Mouse (Mus musculus) midbrain, embryonic 10.5 days (tissue): ENCODE data around the gene Hmg20a. TPM values are rescaled to one million over a fixed set of nuclear protein-coding genes. Genes with fewer than 3 reads are reported as not detected.

Experiments
- DNase-seq: peaks from one replicate; pipeline ENCODE4 v3.0.0-alpha.2; 2017; ENCODE audit warnings: low spot score
- H3K27ac ChIP-seq: fragments of 300-500 bp; sonication (generic); replicated peaks from 2 replicates; pipeline ENCODE4 v1.5.1; 2016; ENCODE audit warnings: mild to moderate bottlenecking
- H3K27me3 ChIP-seq: fragments of 300-500 bp; sonication (generic); 2 replicates; pipeline ENCODE4 v1.6.1; 2016; ENCODE audit warnings: low read depth, mild to moderate bottlenecking; ENCODE audit not compliant: poor library complexity, severe bottlenecking
- H3K36me3 ChIP-seq: fragments of 300-500 bp; sonication (generic); 2 replicates; pipeline ENCODE4 v1.6.1; 2016; ENCODE audit warnings: mild to moderate bottlenecking, moderate library complexity
- H3K4me1 ChIP-seq: fragments of 300-500 bp; sonication (generic); 2 replicates; pipeline ENCODE4 v1.6.1; 2016
- H3K4me3 ChIP-seq: fragments of 300-500 bp; sonication (generic); 2 replicates; pipeline ENCODE4 v1.5.1; 2016; ENCODE audit warnings: mild to moderate bottlenecking, moderate library complexity
- H3K9me3 ChIP-seq: fragments of 300-500 bp; sonication (generic); replicated peaks from 2 replicates; pipeline ENCODE4 v1.6.1; 2016; ENCODE audit warnings: mild to moderate bottlenecking
- WGBS: fragments of 180-500 bp; shearing (Covaris S2); methylation state at CpG from one replicate; pipeline ENCODE4 v1.1.7; 2016; 5-methylcytosine and 5-hydroxymethylcytosine counted together
- polyA plus RNA-seq: library from polyadenylated mRNA; unstranded; fragments of >200 nt; fragmentation: Nextera tagmentation; extraction: Ambion mirVana; gene quantifications from 2 replicates; pipeline ENCODE4 v1.2.1, GENCODE M21; 2016

Gene Hmg20a
- polyA plus RNA-seq, 1 experiment from 2014 or later: 62.5 TPM

DNA sequence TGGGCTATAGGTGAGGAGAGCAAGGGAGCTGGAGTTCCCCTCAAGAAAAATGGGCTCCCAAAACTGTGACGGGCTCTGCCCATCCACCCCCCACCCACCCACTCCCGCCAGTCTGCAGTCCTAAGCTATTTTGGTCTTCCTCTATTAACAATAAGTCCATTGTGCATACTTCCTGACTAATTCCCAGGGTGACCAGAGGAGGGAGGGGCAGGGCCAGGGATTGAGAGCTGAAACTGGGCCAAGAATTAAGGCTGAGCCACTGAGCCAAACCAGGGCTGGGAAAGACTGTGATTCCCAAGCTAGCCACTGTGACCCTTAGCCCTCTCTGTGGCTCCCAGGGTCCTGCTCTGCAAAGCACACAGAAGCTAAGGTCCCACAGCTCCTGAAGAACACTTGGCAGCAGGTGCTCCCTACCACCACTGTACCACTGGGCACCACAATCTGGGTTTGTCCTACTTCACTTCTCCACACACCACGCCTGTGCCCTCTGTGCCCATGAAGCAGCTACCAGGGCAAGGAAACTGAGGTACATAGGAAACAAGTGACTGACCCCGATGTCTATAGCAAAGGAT, 98.4 kb downstream of the Hmg20a start:
- Histone ChIP-seq H3K4me3 (no peak overlapping the region), H3K9me3 (no peaks in the 10 kb centered on the region), H3K27me3 (peaks cover 6% of the 10 kb centered on the region), H3K36me3 (no peaks in the 10 kb centered on the region), H3K27ac (peak overlapping the region; percentile 10; the same call in 1 of the 2 replicates), H3K4me1 (peaks cover 10% of the 10 kb centered on the region)
- 70% methylated on average over 4 of the region's 4 CpGs for WGBS
- DNase-seq: no peak

DNA sequence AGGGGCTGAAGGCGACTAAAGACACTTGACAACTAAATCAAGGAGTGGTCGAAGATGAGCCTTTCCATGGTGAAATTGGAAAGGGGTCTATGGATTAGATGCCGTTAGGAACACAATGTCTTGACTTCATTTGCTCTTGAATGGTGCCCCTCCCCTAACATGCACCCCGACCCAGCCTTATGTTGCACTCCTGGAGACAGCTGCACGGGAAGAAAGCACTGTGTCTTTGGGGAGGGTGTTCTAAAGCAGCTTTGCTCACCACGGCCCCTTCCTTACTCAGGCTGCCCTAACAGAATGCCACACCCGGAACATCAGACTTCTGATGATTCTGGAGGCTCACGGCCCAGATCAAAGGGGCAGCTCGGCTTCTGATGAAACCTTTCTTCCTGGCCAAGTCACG, 103.9 kb downstream of the Hmg20a start:
- peaks cover 26% of the 10 kb centered on the region for H3K27me3 ChIP-seq
- no peak overlapping the region for H3K4me3 ChIP-seq
- no peak for DNase-seq
- no peak overlapping the region for H3K27ac ChIP-seq
- no peaks in the 10 kb centered on the region for H3K36me3 ChIP-seq
- H3K4me1 ChIP-seq: peaks cover 8% of the 10 kb centered on the region
- 59% methylated on average over 10 of the region's 10 CpGs for WGBS
- H3K9me3 ChIP-seq: no peaks in the 10 kb centered on the region

GRCm38 (mm10) chr9:56527951-56528350, 109.5 kb downstream of the Hmg20a start:
- Histone ChIP-seq H3K27me3 (peaks cover 81% of the 10 kb centered on the region), H3K4me1 (peaks cover 28% of the 10 kb centered on the region), H3K4me3 (no peak overlapping the region), H3K36me3 (no peaks in the 10 kb centered on the region), H3K27ac (no peak overlapping the region), H3K9me3 (no peaks in the 10 kb centered on the region)
- DNase-seq: no peak
- WGBS: 24% methylated on average over 4 of the region's 4 CpGs

DNA sequence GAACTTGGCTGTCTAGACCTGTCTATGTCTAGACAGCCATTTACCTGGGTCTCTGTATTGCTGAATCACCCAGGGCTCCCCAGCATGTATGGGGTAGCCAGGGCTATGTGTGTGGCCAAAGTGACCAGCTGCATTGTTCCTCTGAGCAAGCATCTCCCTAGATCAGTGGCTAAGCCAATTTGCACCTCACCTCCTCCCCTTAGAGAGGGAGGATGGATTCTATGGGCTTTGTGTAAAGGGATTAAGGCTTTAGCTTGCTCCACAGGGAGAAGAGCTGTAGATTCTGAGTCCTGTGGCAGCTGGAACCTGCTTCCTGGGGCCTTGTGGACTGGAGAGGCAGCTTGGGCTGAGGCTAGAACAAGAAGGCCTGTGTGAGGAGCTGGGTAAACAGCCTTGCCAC, 113.6 kb downstream of the Hmg20a start:
- Histone ChIP-seq H3K9me3 (no peaks in the 10 kb centered on the region), H3K27me3 (peaks cover 98% of the 10 kb centered on the region), H3K4me1 (peaks cover 41% of the 10 kb centered on the region), H3K27ac (peak overlapping the region; percentile 33), H3K36me3 (no peaks in the 10 kb centered on the region), H3K4me3 (no peak overlapping the region)
- peak; percentile 26 for DNase-seq

DNA sequence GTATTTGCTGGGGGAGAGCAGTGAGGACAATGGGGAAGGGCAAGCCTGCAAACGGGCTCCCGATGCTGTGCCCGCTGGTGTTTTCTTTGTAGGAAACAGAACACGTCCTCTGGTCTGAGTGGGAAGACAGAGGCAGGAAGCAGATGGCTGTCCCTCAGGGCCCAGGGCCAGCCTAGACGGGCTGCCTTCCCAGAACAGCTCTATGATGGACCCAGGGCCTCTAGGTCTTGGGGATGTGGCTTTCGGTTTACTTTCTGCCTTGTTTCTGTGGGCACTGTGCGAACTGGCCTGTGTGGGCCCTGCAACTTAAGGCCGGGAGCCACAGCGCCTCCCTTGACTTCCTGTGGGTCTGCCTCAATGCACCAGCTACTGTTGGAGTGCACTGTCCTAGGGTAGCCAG, 115.5 kb downstream of the Hmg20a start:
- no peak overlapping the region for H3K4me3 ChIP-seq
- no peaks in the 10 kb centered on the region for H3K9me3 ChIP-seq
- H3K36me3 ChIP-seq: no peaks in the 10 kb centered on the region
- H3K4me1 ChIP-seq: peaks cover 37% of the 10 kb centered on the region
- peaks cover 99% of the 10 kb centered on the region for H3K27me3 ChIP-seq
- 75% methylated on average over 9 of the region's 9 CpGs for WGBS
- peak overlapping the region; percentile 19; the same call in 1 of the 2 replicates for H3K27ac ChIP-seq
- no peak for DNase-seq

GRCm38 (mm10) chr9:56534727-56535126, 116.3 kb downstream of the Hmg20a start:
- no peak overlapping the region for H3K27ac ChIP-seq
- peaks cover 37% of the 10 kb centered on the region for H3K4me1 ChIP-seq
- H3K9me3 ChIP-seq: no peaks in the 10 kb centered on the region
- 58% methylated on average over 7 of the region's 7 CpGs for WGBS
- H3K27me3 ChIP-seq: peaks cover 99% of the 10 kb centered on the region
- H3K4me3 ChIP-seq: no peak overlapping the region
- H3K36me3 ChIP-seq: no peaks in the 10 kb centered on the region
- no peak for DNase-seq

DNA sequence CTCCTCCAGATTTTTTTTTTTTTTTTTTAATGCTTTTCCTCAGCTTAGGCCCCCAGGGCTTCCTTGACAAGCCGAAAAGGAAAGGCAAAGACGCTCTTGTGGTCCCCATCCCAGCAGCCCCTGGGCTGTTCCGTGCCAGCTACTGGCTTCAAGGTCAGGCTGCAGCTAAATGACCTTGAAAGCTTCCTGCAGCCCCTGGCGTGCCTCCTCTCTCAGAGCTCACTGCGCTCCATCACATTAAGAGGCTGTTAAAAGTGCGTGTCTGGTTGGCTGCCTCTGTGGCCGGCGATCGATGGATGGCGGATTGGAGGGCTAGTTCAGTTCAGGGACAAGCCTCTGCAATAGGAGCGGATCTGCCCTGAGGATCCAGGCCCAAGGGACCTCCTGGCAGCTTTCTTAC, 117.0 kb downstream of the Hmg20a start:
- no peaks in the 10 kb centered on the region for H3K9me3 ChIP-seq
- peak; percentile 33 for DNase-seq
- peaks cover 99% of the 10 kb centered on the region for H3K27me3 ChIP-seq
- H3K36me3 ChIP-seq: no peaks in the 10 kb centered on the region
- H3K4me1 ChIP-seq: peaks cover 35% of the 10 kb centered on the region
- 0 out of 2 replicates have a peak overlapping the region, but pooled peaks have one; percentile 19 for H3K27ac ChIP-seq
- H3K4me3 ChIP-seq: no peak overlapping the region
- 37% methylated on average over 11 of the region's 11 CpGs for WGBS

DNA sequence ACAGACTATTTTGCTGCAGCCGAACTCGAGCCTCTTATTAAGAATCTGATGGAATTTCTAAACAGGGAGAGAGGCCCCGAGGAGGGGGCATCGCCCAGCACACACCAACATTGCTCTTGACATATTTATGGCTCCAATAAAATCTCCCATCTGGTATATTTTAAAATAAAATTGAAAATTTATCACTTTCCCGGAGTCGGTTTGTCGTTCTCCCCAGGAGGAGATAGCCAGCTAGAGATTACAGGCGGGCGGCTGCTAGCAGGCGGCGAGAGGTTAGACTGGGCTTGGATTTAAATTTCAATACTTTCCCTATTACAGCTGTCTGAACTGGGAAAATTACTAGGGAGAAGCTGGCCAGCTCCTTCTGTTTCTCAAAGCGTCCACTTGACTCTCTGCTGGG, 121.6 kb downstream of the Hmg20a start:
- Histone ChIP-seq H3K9me3 (no peaks in the 10 kb centered on the region), H3K4me1 (peaks cover 9% of the 10 kb centered on the region), H3K4me3 (no peak overlapping the region), H3K36me3 (no peaks in the 10 kb centered on the region), H3K27ac (no peak overlapping the region), H3K27me3 (peaks cover 74% of the 10 kb centered on the region)
- WGBS: 82% methylated on average over 12 of the region's 12 CpGs
- no peak for DNase-seq

GRCm38 (mm10) chr9:56544687-56545475, 126.5 kb downstream of the Hmg20a start:
- WGBS: 68% methylated on average over 6 of the region's 6 CpGs

More at GRCm38 (mm10) chr9:56544687-56545475, 126.5 kb downstream of the Hmg20a start:
- Histone ChIP-seq H3K36me3 (no peaks in the 10 kb centered on the region), H3K9me3 (no peaks in the 10 kb centered on the region), H3K4me3 (no peak overlapping the region), H3K27me3 (peaks cover 56% of the 10 kb centered on the region), H3K4me1 (peaks cover 18% of the 10 kb centered on the region), H3K27ac (no peak overlapping the region)
- no peak for DNase-seq

Other genes with a start within 250 kb of the Hmg20a start
- 4.3 and 4.5 TPM in 2 replicates for gene Peak1, start 542 bp upstream of the Hmg20a start, polyA plus RNA-seq